Mouse (Mus musculus): Measurements from ENCODE around the gene Txnip. TPM values are rescaled to one million over a fixed set of nuclear protein-coding genes. Genes with fewer than 3 reads are reported as not detected.

Txnip gene
- polyA plus RNA-seq, 1 experiment from 2014 or later: 53.0 TPM

- H3K4me2 ChIP-seq: no peak overlapping the region
- H3K4me3 ChIP-seq: no peak overlapping the region
- H3K9me3 ChIP-seq: no peaks in the 10 kb centered on the region
- H3K9ac ChIP-seq: no peak overlapping the region
- WGBS: 86% methylated on average over 16 of the region's 16 CpGs
- H3K4me1 ChIP-seq (replicated peaks): peaks cover 18% of the 10 kb centered on the region
- no peaks in the 10 kb centered on the region for H3K36me3 ChIP-seq
- H3K27ac ChIP-seq (replicated peaks): no peak overlapping the region
- ATAC-seq (ENCODE audit: low FRiP score, low read depth): no peak
- H3K27me3 ChIP-seq: no peaks in the 10 kb centered on the region
These were observed 24.2 kb downstream of the Txnip start for GRCm38 (mm10) chr3:96581771-96582515.

- H3K9me3 ChIP-seq: no peaks in the 10 kb centered on the region
- no peak overlapping the region for H3K27ac ChIP-seq (replicated peaks)
- 89% methylated on average over 5 of the region's 5 CpGs for WGBS
- no peak overlapping the region for H3K9ac ChIP-seq
- H3K4me2 ChIP-seq: no peak overlapping the region
- no peaks in the 10 kb centered on the region for H3K27me3 ChIP-seq
- no peak for ATAC-seq (ENCODE audit: low FRiP score, low read depth)
- no peak overlapping the region for H3K4me3 ChIP-seq
- peaks cover 13% of the 10 kb centered on the region for H3K4me1 ChIP-seq (replicated peaks)
- no peaks in the 10 kb centered on the region for H3K36me3 ChIP-seq
These were observed 25.6 kb downstream of the Txnip start for GRCm38 (mm10) chr3:96583386-96583785.

GRCm38 (mm10) chr3:96590657-96591056 lies 32.9 kb downstream of the Txnip start:
- no peaks in the 10 kb centered on the region for H3K27me3 ChIP-seq
- H3K4me2 ChIP-seq: no peak overlapping the region
- H3K36me3 ChIP-seq: no peaks in the 10 kb centered on the region
- no peak overlapping the region for H3K9ac ChIP-seq
- H3K27ac ChIP-seq (replicated peaks): no peak overlapping the region
- no peaks in the 10 kb centered on the region for H3K9me3 ChIP-seq
- peaks cover 18% of the 10 kb centered on the region for H3K4me1 ChIP-seq (replicated peaks)
- no peak overlapping the region for H3K4me3 ChIP-seq
- WGBS: 84% methylated on average over 4 of the region's 4 CpGs
- ATAC-seq (ENCODE audit: low FRiP score, low read depth): no peak

GRCm38 (mm10) chr3:96593374-96593773 lies 35.6 kb downstream of the Txnip start:
- Histone ChIP-seq H3K4me1 (replicated peaks) (peaks cover 44% of the 10 kb centered on the region), H3K9me3 (no peaks in the 10 kb centered on the region), H3K4me3 (peak overlapping the region; percentile 72), H3K27ac (replicated peaks) (peak overlapping the region; percentile 86), H3K27me3 (no peaks in the 10 kb centered on the region), H3K4me2 (peak overlapping the region; percentile 77), H3K36me3 (no peaks in the 10 kb centered on the region), H3K9ac (peak overlapping the region; percentile 67)
- under 1% methylated on average over 10 of the region's 10 CpGs for WGBS
- no peak for ATAC-seq (ENCODE audit: low FRiP score, low read depth)

DNA sequence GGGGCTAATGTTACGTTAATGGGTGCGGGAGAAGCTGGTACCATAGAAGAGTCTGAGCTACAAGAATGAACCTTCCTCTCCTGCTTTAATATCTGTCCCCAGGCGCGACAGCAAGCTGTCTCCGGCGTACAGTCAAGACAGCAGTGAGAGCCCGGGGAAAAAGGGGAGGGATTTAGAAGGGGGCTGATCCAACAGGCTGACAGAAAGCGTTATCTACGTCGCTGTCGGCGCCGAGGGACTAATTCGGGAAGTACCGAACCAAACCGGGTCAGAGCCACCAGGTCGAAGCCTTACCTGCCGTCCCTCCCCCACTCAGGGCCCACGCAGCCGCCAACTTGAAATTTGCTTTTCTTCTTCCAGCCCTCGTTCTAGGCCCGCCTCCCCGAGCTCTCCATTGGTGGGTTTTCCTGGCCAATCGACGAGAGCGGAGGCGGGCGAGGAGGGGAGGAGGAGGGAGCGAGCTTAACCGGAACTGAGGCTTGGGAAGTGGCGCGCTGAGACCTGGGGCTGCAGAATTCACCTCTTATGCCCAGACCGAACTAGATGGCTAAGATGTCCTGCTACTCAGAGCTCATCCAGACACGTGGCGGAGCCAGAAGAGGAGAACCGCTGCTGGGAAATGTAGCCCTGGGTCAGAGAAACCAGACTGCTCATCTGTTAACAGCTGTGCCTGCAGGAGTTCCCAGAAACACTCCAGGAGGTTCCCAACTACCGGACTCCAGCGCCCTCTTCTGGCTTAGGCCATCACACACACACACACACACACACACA lies 36.2 kb downstream of the Txnip start, which contains the start of gene Polr3gl:
Polr3gl (minus strand) TSS at position 392 of the 771 bp plus-strand sequence.
- no peaks in the 10 kb centered on the region for H3K27me3 ChIP-seq
- peaks cover 50% of the 10 kb centered on the region for H3K4me1 ChIP-seq (replicated peaks)
- peak within 1 kb of the TSS; percentile 77 for H3K4me2 ChIP-seq
- under 1% methylated on average over 35 of the region's 38 CpGs for WGBS
- H3K9ac ChIP-seq: peak within 1 kb of the TSS; percentile 67
- no peaks in the 10 kb centered on the region for H3K9me3 ChIP-seq
- peak within 1 kb of the TSS; percentile 72 for H3K4me3 ChIP-seq
- ATAC-seq (ENCODE audit: low FRiP score, low read depth): peak; percentile 86
- no peaks in the 10 kb centered on the region for H3K36me3 ChIP-seq
- peak within 1 kb of the TSS; percentile 86 for H3K27ac ChIP-seq (replicated peaks)

DNA sequence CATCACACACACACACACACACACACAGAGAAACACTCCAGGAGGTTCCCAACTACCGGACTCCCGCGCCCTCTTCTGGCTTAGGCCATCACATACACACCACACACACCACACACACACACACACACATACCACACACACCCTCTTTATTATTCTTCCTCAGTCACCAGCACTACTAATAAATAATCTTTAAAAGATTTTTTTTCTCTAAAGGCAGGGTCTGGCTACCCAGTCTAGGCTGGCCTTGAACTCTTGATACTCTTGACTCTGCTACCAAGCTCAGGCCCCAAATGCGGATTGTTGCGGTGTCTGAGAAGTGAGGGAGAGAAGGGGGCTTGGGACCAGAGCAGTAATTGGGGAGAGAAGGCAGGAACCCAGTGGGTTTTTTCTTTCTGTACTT lies 37.1 kb downstream of the Txnip start:
- H3K4me1 ChIP-seq (replicated peaks): peaks cover 59% of the 10 kb centered on the region
- ATAC-seq (ENCODE audit: low FRiP score, low read depth): no peak

GRCm38 (mm10) chr3:96595661-96596060 lies 37.9 kb downstream of the Txnip start:
- peak overlapping the region; percentile 75 for H3K27ac ChIP-seq (replicated peaks)
- no peaks in the 10 kb centered on the region for H3K9me3 ChIP-seq
- H3K27me3 ChIP-seq: no peaks in the 10 kb centered on the region
- peaks cover 67% of the 10 kb centered on the region for H3K4me1 ChIP-seq (replicated peaks)
- no peaks in the 10 kb centered on the region for H3K36me3 ChIP-seq
- 23% methylated on average over 6 of the region's 6 CpGs for WGBS
- peak overlapping the region; percentile 70; the same call in 1 of the 2 replicates for H3K9ac ChIP-seq
- ATAC-seq (ENCODE audit: low FRiP score, low read depth): no peak
- H3K4me3 ChIP-seq: peak overlapping the region; percentile 52
- peak overlapping the region; percentile 99 for H3K4me2 ChIP-seq

More for the DNA sequence above, 37.1 kb downstream of the Txnip start:
- WGBS: 80% methylated on average over 5 of the region's 5 CpGs
- H3K36me3 ChIP-seq: no peaks in the 10 kb centered on the region
- no peak overlapping the region for H3K4me3 ChIP-seq
- no peaks in the 10 kb centered on the region for H3K9me3 ChIP-seq
- no peak overlapping the region for H3K4me2 ChIP-seq
- H3K27me3 ChIP-seq: no peaks in the 10 kb centered on the region
- no peak overlapping the region for H3K27ac ChIP-seq (replicated peaks)
- no peak overlapping the region for H3K9ac ChIP-seq

- peak within 1 kb of the TSS; percentile 99 for H3K4me2 ChIP-seq
- H3K4me1 ChIP-seq (replicated peaks): peaks cover 68% of the 10 kb centered on the region
- no peaks in the 10 kb centered on the region for H3K9me3 ChIP-seq
- H3K9ac ChIP-seq: peak within 1 kb of the TSS; percentile 70
- ATAC-seq (ENCODE audit: low FRiP score, low read depth): no peak
- H3K36me3 ChIP-seq: no peaks in the 10 kb centered on the region
- no peaks in the 10 kb centered on the region for H3K27me3 ChIP-seq
- WGBS: 2% methylated on average over 17 of the region's 23 CpGs
- H3K27ac ChIP-seq (replicated peaks): peak within 1 kb of the TSS; percentile 75
- peak within 1 kb of the TSS; percentile 52 for H3K4me3 ChIP-seq
These were observed 38.5 kb downstream of the Txnip start, which contains the start of gene Ankrd34a for GRCm38 (mm10) chr3:96596228-96596707. Ankrd34a (plus strand) TSS chr3:96596636.

DNA sequence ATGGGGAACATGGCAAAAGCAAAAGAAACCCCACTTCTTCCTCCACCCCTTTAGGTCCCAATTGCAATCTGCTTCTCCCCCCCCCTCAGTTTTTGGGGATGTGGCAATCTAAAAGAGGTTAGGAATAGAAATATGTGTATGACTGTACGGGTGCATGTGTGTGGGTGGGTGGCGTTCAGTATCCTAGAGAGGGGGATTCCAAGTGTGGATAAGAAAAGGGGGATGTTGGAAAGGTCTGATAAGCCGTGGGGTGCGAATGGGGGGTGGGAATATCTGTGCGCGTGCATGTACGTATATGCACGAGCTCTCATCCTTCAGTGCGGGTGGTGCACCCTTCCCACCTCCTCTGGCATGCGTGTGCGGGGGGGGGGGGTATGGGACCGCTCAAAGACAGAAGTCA lies 39.1 kb downstream of the Txnip start:
- H3K4me1 ChIP-seq (replicated peaks): peaks cover 71% of the 10 kb centered on the region
- peak overlapping the region; percentile 52 for H3K4me3 ChIP-seq
- peak overlapping the region; percentile 99 for H3K4me2 ChIP-seq
- H3K9me3 ChIP-seq: no peaks in the 10 kb centered on the region
- no peaks in the 10 kb centered on the region for H3K36me3 ChIP-seq
- WGBS: 0% methylated on average over 10 of the region's 12 CpGs
- H3K27me3 ChIP-seq: no peaks in the 10 kb centered on the region
- peak overlapping the region; percentile 75 for H3K27ac ChIP-seq (replicated peaks)
- ATAC-seq (ENCODE audit: low FRiP score, low read depth): no peak
- H3K9ac ChIP-seq: peak overlapping the region; percentile 70

GRCm38 (mm10) chr3:96597435-96597891 lies 39.7 kb downstream of the Txnip start:
- Histone ChIP-seq H3K27ac (replicated peaks) (peak overlapping the region; percentile 75), H3K4me1 (replicated peaks) (peaks cover 75% of the 10 kb centered on the region), H3K4me2 (peak overlapping the region; percentile 99), H3K36me3 (no peaks in the 10 kb centered on the region), H3K9ac (peak overlapping the region; percentile 70), H3K4me3 (peak overlapping the region; percentile 52), H3K9me3 (no peaks in the 10 kb centered on the region), H3K27me3 (no peaks in the 10 kb centered on the region)
- no peak for ATAC-seq (ENCODE audit: low FRiP score, low read depth)
- WGBS: under 1% methylated on average over 40 of the region's 40 CpGs

DNA sequence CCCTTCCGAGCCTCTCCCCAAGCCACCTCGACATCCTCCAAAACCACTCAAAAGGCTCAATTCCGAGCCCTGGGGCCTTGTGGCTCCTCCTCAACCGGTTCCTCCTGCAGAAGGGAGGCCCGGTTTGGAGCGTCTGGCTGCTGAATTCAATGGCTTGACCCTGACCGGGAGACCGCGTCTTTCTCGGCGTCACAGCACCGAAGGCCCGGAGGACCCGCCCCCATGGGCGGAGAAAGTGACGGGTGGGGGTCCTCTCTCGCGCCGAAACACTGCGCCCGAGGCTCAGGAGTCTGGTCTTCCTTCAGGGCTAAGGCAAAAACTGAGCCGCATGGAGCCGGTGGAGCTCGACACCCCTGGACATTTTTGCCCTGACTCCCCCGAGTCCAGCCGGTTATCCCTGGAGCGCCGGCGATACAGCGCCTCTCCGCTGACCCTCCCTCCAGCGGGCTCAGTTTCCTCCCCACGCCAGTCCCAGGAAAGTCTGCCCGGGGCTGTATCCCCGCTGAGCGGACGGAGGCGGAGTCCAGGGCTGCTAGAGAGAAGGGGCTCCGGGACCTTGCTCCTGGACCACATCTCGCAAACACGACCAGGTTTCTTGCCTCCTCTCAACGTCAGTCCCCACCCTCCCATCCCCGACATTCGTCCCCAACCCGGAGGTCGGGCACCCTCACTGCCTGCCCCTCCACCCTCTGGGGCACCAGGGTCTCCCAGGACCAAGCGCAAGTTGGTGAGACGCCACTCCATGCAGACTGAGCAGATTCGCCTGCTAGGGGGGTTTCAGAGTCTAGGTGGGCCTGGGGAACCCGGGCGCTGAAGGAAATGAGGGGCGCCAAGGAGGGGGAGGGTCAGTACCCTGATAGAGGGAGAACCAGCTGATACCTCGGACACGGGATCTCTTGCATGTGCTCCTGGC lies 40.7 kb downstream of the Txnip start:
- H3K36me3 ChIP-seq: no peaks in the 10 kb centered on the region
- peak overlapping the region; percentile 52 for H3K4me3 ChIP-seq
- WGBS: 3% methylated on average over 53 of the region's 54 CpGs
- H3K9ac ChIP-seq: peak overlapping the region; percentile 70
- ATAC-seq (ENCODE audit: low FRiP score, low read depth): no peak
- H3K27ac ChIP-seq (replicated peaks): peak overlapping the region; percentile 75
- H3K4me2 ChIP-seq: peak overlapping the region; percentile 99
- no peaks in the 10 kb centered on the region for H3K27me3 ChIP-seq
- H3K9me3 ChIP-seq: no peaks in the 10 kb centered on the region
- peaks cover 75% of the 10 kb centered on the region for H3K4me1 ChIP-seq (replicated peaks)
